Mouse (Mus musculus) midbrain, embryonic 11.5 days (tissue): Measurements from ENCODE around the gene Ptprm. TPM values are rescaled to one million over a fixed set of nuclear protein-coding genes. Genes with fewer than 3 reads are reported as not detected.

Experiments
- ATAC-seq: fragments of 200-750 bp; cut with Nextera tagmentation; 2 replicates; pipeline ENCODE4 v1.8.0; 2017; ENCODE audit warnings: moderate TSS enrichment, moderate library complexity; ENCODE audit not compliant: low FRiP score
- DNase-seq: peaks from one replicate; pipeline ENCODE4 v3.0.0; 2015; ENCODE audit warnings: low spot score; ENCODE audit errors: missing footprints
- H3K27ac ChIP-seq: fragments of 300-500 bp; sonication (generic); 2 replicates; pipeline ENCODE4 v1.5.1; 2014; ENCODE audit warnings: low read depth, low read length
- H3K27me3 ChIP-seq: fragments of 300-500 bp; sonication (generic); 2 replicates; pipeline ENCODE4 v1.6.1; 2014; ENCODE audit warnings: mild to moderate bottlenecking, low read length, moderate library complexity, mixed read lengths; ENCODE audit not compliant: control insufficient read depth, insufficient read depth
- H3K36me3 ChIP-seq: fragments of 300-500 bp; sonication (generic); 2 replicates; pipeline ENCODE4 v1.6.1; 2014; ENCODE audit warnings: mild to moderate bottlenecking, low read length, moderate library complexity, mixed read lengths; ENCODE audit not compliant: control insufficient read depth, insufficient read depth
- H3K4me1 ChIP-seq: fragments of 300-500 bp; sonication (generic); 2 replicates; pipeline ENCODE4 v1.6.1; 2014; ENCODE audit warnings: low read length; ENCODE audit not compliant: control insufficient read depth, insufficient read depth
- H3K4me2 ChIP-seq: fragments of 300-500 bp; sonication (generic); 2 replicates; pipeline ENCODE4 v1.6.1; 2014; ENCODE audit warnings: mild to moderate bottlenecking, moderate library complexity
- H3K4me3 ChIP-seq: fragments of 300-500 bp; sonication (generic); 2 replicates; pipeline ENCODE4 v1.5.1; 2014; ENCODE audit warnings: low read depth, low read length
- H3K9ac ChIP-seq: fragments of 300-500 bp; sonication (generic); 2 replicates; pipeline ENCODE4 v1.6.1; 2014; ENCODE audit warnings: low read length
- H3K9me3 ChIP-seq: fragments of 300-500 bp; sonication (generic); 2 replicates; pipeline ENCODE4 v1.6.1; 2016; ENCODE audit warnings: low read length; ENCODE audit not compliant: control insufficient read depth
- whole genome bisulfite sequencing: fragments of 180-500 bp; shearing (Covaris S2); extraction: QIAGEN DNeasy Blood & Tissue Kit; methylation state at CpG from one replicate; pipeline ENCODE4 v1.1.7; 2014; 5-methylcytosine and 5-hydroxymethylcytosine counted together
- polyA plus RNA-seq: library from polyadenylated mRNA; unstranded; fragments of >200 nt; fragmentation: Nextera tagmentation; extraction: Ambion mirVana; gene quantifications from 2 replicates; pipeline ENCODE4 v1.2.1, GENCODE M21; 2014

Gene Ptprm
- polyA plus RNA-seq, 1 experiment from 2014 or later: 8.9 TPM

DNA sequence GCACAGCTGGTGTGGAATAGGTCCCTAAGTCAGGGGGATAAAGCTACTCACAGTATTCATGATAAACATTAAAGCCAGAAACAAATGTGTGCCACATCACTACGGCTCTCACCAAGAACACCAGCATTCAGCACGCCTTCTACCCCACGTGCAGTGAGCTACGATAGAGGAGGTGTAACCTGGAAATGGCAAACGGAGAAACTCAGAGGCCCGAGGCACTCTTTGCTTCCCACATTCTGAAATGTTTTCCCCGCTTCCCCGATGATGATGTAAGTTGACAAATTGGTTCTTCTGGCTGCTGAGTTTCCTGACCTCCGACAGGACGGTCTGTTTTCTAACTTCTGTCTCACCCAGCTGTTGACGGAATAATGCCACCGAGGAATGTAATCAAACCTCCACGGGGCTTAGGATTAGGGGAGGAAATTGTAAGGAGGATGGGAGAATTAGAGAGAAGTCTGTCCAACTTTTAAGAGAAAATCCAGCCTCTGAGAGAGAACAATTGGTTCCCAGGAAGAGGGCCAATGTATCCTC, 72.6 kb downstream of the Ptprm start:
- no peaks in the 10 kb centered on the region for H3K36me3 ChIP-seq
- H3K9ac ChIP-seq: no peak overlapping the region
- H3K4me1 ChIP-seq: no peaks in the 10 kb centered on the region; the same call in 1 of the 2 replicates
- DNase-seq (peak; percentile 91), ATAC-seq (no peak)
- no peaks in the 10 kb centered on the region for H3K27me3 ChIP-seq
- no peak overlapping the region; the same call in 1 of the 2 replicates for H3K4me2 ChIP-seq
- no peak overlapping the region for H3K4me3 ChIP-seq
- H3K27ac ChIP-seq: no peak overlapping the region
- WGBS: 31% methylated on average over 13 of the region's 13 CpGs
- H3K9me3 ChIP-seq: no peaks in the 10 kb centered on the region

DNA sequence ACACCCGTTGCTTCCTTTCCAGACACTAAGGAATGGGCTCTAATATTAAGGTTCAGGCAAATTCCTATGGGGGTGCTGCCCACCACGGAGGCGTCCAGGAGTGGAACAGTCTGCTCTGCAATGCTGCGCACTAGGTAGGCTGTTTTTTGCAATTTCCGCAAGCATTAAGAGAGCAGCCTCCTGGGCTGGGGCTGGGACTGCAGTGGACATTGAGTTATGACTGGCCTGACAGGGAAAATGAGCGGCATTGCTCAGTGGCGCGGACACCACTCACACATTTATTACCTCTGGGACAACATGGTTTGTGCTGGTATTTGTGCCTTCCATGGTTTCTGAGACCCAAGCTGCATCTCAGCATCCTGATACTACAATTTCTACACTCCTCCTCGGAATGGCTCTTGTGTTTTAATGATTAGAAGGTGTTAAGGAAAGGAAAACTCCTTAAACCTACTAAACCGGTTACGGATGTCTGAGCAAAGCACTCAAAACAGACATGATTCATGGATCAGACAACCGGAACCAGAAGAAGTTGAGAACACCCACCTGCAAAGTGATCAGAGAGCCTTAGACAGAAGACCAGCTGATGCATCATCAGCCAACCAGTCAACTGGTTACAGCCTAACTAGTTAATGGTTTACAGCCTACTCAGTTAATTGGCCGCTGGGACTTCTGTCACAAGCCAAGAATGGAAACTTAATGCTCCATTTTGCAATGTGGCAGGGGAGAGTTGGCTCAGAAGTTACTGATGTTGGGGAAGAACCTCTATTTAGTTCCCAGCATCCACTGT, 76.9 kb downstream of the Ptprm start:
- DNase-seq (no peak), ATAC-seq (no peak)
- no peaks in the 10 kb centered on the region for H3K36me3 ChIP-seq
- H3K4me2 ChIP-seq: no peak overlapping the region
- no peak overlapping the region for H3K9ac ChIP-seq
- H3K27me3 ChIP-seq: no peaks in the 10 kb centered on the region
- WGBS: 91% methylated on average over 13 of the region's 13 CpGs
- no peak overlapping the region for H3K27ac ChIP-seq
- H3K4me3 ChIP-seq: no peak overlapping the region
- H3K9me3 ChIP-seq: no peaks in the 10 kb centered on the region
- H3K4me1 ChIP-seq: no peaks in the 10 kb centered on the region; the same call in 1 of the 2 replicates

DNA sequence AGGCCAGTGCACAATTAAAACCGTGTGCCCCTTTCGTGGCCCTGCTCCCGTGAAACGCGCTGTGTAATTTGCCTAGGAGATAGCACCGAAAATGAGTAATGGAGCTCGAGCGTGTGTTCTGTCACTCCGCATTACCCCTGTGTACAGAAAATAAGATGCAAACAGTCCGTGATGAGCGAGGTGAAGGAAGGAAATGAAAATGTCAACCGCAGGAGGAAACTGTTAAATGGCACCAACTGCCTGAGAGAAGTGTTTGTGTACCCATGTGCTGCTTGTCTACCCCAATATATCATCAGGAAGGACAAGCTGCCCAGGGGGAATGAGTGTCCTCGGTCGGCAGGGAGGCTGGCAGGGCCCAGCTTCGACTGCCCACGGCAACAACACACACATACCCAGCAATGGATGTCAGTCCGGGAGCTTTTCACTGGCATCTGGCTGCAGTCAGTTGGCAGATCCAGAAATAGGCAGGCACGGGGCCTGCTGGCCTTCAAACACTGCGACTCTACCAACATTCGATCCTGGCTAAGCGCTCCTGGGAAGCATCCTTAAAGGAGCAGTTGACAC, 79.6 kb downstream of the Ptprm start:
- H3K36me3 ChIP-seq: no peaks in the 10 kb centered on the region
- H3K27me3 ChIP-seq: no peaks in the 10 kb centered on the region
- H3K4me1 ChIP-seq: no peaks in the 10 kb centered on the region
- H3K9me3 ChIP-seq: no peaks in the 10 kb centered on the region
- no peak overlapping the region for H3K4me2 ChIP-seq
- ATAC-seq: no peak
- no peak overlapping the region for H3K27ac ChIP-seq
- no peak overlapping the region for H3K4me3 ChIP-seq
- H3K9ac ChIP-seq: no peak overlapping the region
- DNase-seq: no peak
- 83% methylated on average over 21 of the region's 21 CpGs for WGBS

DNA sequence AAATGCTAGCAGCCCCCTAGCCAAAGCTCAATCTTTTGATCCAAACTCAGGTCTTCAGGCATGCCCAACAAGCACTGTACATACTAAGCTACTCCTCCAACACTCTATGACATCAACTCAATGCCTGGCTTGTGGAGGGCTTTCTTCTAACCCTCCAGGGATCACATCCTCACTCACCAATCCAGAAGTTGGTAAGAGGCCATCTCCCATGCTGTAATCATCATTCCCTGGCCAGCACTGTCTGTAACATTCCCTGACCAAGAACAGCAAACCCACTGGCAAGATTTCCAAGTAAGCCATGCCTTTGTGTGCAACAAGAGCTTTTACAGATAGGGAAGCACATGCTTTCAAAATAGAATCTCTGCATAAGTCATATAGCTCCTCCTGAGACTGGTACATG, 81.3 kb downstream of the Ptprm start:
- H3K9ac ChIP-seq: no peak overlapping the region

DNA sequence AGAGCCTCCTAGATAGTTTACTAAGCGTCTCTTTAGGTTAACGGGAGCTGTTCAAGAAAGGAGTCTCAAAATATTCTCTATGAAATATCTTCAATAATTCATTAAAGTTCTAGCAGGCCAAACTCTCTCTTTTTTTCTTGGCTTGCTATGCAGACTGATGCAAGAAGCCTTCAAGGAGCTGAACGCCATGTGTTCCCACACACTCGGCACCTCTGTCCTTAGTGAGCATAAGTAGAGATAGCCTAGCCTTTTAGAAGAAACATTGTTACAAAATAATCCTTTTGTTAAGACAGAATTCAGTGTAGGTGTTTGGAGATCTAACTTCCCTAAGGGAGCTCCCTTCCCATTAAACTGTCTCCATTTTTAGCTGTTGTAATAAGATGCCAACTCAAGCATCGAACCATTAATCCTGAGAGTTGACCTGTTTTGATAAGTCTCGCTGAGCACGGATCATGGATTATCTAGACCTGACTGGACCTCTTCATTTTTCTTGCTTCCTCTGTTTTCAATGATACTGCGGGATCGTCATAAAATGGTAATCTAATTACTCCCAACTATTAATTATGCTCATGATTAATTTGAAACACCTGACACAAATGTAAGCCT, 85.7 kb downstream of the Ptprm start:
- no peaks in the 10 kb centered on the region for H3K9me3 ChIP-seq
- WGBS: 94% methylated on average over 9 of the region's 9 CpGs
- no peak overlapping the region for H3K4me2 ChIP-seq
- no peaks in the 10 kb centered on the region for H3K4me1 ChIP-seq
- H3K27me3 ChIP-seq: no peaks in the 10 kb centered on the region
- H3K4me3 ChIP-seq: no peak overlapping the region
- DNase-seq (no peak), ATAC-seq (no peak)
- H3K27ac ChIP-seq: no peak overlapping the region
- H3K36me3 ChIP-seq: no peaks in the 10 kb centered on the region
- no peak overlapping the region for H3K9ac ChIP-seq

More for the DNA sequence above, 81.3 kb downstream of the Ptprm start:
- Histone ChIP-seq H3K36me3 (no peaks in the 10 kb centered on the region), H3K4me1 (no peaks in the 10 kb centered on the region), H3K27me3 (no peaks in the 10 kb centered on the region), H3K4me3 (no peak overlapping the region), H3K9me3 (no peaks in the 10 kb centered on the region), H3K4me2 (no peak overlapping the region), H3K27ac (no peak overlapping the region)
- ATAC-seq (no peak), DNase-seq (no peak)

DNA sequence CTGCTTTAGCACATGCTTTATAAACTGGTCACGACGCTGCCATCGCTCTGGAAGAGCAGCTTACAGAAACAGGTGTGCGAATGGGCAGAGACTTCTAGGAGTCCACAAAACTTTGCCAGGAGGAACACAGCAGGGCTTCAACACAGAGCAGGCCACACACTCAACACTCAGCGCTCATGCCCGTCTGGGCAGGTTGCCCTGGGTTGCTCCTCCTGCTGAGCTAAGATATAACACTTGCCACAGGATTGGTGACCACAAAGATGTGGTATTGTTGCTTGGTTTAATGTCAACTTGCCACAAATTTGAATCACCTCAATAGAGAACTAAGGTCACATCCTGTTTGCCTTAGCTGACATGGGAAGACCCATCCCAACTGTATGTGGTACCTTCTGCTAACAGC, 88.0 kb downstream of the Ptprm start:
- WGBS: 96% methylated on average over 6 of the region's 6 CpGs

DNA sequence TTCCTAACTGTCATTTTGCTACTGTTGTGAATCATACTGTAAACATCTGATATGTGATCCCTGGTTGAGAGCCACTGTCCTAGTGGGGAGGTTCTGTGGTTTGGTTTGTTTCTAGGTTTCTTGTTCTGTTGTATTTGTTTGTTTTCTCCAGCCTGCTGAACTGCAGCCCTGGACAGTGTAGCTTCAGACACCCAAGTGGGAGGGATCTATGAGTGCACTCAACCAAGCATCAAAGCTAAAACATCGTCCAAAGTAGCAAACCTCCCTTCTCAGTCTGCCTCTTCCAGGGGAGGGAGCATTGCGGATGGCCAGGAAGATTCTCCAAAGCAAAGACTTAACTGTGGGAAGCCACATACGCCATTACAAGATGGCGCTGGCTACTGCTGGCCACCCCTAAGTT, 88.7 kb downstream of the Ptprm start:
- Histone ChIP-seq H3K4me1 (no peaks in the 10 kb centered on the region), H3K36me3 (no peaks in the 10 kb centered on the region), H3K4me2 (no peak overlapping the region), H3K27me3 (no peaks in the 10 kb centered on the region), H3K9ac (no peak overlapping the region), H3K4me3 (no peak overlapping the region), H3K27ac (no peak overlapping the region), H3K9me3 (no peaks in the 10 kb centered on the region)
- no peak for DNase-seq
- no peak for ATAC-seq
- 84% methylated on average over 4 of the region's 4 CpGs for WGBS

More for the DNA sequence above, 88.0 kb downstream of the Ptprm start:
- no peaks in the 10 kb centered on the region for H3K9me3 ChIP-seq
- DNase-seq (no peak), ATAC-seq (no peak)
- no peaks in the 10 kb centered on the region for H3K4me1 ChIP-seq
- H3K36me3 ChIP-seq: no peaks in the 10 kb centered on the region
- H3K27ac ChIP-seq: no peak overlapping the region
- H3K4me2 ChIP-seq: no peak overlapping the region
- no peak overlapping the region for H3K4me3 ChIP-seq
- H3K9ac ChIP-seq: no peak overlapping the region
- H3K27me3 ChIP-seq: no peaks in the 10 kb centered on the region

DNA sequence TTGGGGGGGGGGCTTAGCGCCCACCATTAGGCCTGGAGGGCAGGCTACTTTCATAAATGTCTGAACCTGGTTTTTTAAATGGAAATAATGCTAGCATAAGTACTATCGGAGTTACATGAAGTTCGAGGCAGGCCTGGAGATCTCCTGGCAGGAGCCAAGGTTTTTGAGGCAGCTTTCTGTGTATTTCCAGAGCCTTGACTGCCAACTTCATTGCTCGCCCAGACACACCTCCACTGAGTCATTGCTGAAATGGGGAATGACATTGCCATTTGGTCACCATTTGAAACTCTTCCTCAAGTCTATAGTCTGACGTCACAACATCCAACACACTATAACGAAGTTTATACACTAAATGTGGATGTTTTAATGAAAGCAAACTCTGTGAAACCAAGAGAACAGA, 89.5 kb downstream of the Ptprm start:
- no peak for DNase-seq
- H3K36me3 ChIP-seq: no peaks in the 10 kb centered on the region
- no peak overlapping the region for H3K27ac ChIP-seq
- no peak overlapping the region for H3K9ac ChIP-seq
- no peak overlapping the region for H3K4me3 ChIP-seq
- H3K4me2 ChIP-seq: no peak overlapping the region
- ATAC-seq: no peak
- H3K4me1 ChIP-seq: no peaks in the 10 kb centered on the region
- no peaks in the 10 kb centered on the region for H3K27me3 ChIP-seq
- H3K9me3 ChIP-seq: no peaks in the 10 kb centered on the region
- WGBS: 88% methylated on average over 6 of the region's 6 CpGs

DNA sequence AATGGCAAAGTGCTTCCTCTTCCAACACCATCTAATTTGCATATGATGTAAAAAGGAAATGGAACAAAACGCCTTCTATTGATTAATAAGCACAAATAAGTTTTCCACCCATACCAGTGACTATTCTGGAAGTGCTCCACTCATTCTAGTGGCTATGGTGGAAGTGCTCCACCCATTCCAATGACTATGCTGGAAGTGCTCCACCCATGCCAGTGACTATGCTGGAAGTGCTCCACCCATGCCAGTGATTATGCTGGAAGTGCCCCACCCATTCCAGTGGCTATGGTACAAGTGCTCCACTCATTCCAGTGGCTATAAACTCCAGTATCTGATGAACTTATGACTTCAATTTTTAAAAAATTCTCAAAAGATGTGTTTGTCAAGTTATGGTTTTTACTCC, 91.2 kb downstream of the Ptprm start:
- H3K36me3 ChIP-seq: no peaks in the 10 kb centered on the region
- 81% methylated on average over 1 of the region's 1 CpGs for WGBS

More for the DNA sequence above, 91.2 kb downstream of the Ptprm start:
- H3K4me3 ChIP-seq: no peak overlapping the region
- H3K4me2 ChIP-seq: no peak overlapping the region
- no peak overlapping the region for H3K9ac ChIP-seq
- H3K9me3 ChIP-seq: no peaks in the 10 kb centered on the region
- ATAC-seq (no peak), DNase-seq (no peak)
- no peaks in the 10 kb centered on the region for H3K27me3 ChIP-seq
- no peak overlapping the region for H3K27ac ChIP-seq
- no peaks in the 10 kb centered on the region for H3K4me1 ChIP-seq
